Mouse (Mus musculus): ENCODE data around the gene Ctu1. TPM values are rescaled to one million over a fixed set of nuclear protein-coding genes. Genes with fewer than 3 reads are reported as not detected.

Gene Ctu1
- polyA plus RNA-seq, 1 experiment from 2014 or later = 14.3 TPM

DNA sequence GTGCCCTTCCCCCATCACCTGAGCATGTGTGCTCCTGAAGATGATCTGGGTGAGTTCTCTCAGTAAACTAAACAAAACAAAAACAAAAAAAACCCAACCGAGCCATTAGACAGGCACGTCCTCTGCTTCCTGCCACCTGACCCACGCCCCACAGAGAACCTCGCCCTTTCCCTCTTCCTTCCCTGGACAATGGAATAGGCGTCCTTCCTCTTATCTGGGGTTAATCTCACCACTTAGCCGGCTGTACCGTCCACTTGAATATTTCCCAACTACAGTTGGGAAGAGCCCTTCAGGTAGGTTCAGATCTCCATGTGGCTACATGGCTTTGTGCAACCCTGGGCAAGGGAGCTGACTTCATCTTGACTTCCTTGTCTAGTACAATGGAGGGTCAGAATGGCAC is 13.3 kb downstream of the Ctu1 start:
- H3K36me3 ChIP-seq = no peaks in the 10 kb centered on the region
- H3K4me3 ChIP-seq = no peak overlapping the region
- no peaks in the 10 kb centered on the region for H3K27me3 ChIP-seq
- ATAC-seq (ENCODE audit: insufficient number of reproducible peaks, insufficient read depth, low FRiP score, low TSS enrichment, low read depth) = no peak
- no peak overlapping the region for H3K27ac ChIP-seq
- no peaks in the 10 kb centered on the region for H3K9me3 ChIP-seq
- WGBS = 70% methylated on average over 7 of the region's 7 CpGs
- H3K4me1 ChIP-seq = no peaks in the 10 kb centered on the region
- no peak overlapping the region for H3K4me2 ChIP-seq
- no peak overlapping the region for H3K9ac ChIP-seq

DNA sequence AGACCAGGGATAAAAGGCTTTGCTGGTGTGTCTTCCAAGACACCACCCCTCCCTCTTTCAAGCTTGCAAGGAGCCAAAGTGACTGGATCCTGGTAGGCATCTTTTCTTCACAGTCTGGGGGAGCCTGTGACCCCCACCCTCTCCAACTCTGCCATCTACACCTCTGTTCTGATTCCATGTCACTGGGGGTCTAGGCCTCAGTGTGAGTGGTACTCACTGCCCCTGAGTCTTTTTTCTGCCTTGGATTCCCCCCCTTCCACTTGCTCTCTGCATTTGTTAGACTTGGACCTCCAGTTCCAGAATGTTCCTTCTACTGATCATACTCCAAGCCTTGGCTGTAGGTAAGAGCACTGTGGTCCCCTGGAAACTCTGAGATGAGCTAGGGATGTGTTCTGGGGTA is 18.3 kb downstream of the Ctu1 start, which contains the start of gene Klk14:
TSS of gene Klk14 (plus strand) at position 301 of the 400 bp plus-strand sequence.
- no peak within 1 kb of the TSS for H3K4me3 ChIP-seq
- H3K4me2 ChIP-seq = no peak within 1 kb of the TSS
- H3K4me1 ChIP-seq = no peaks in the 10 kb centered on the region
- H3K9ac ChIP-seq = no peak within 1 kb of the TSS
- no peaks in the 10 kb centered on the region for H3K9me3 ChIP-seq
- H3K27me3 ChIP-seq = no peaks in the 10 kb centered on the region
- no peak for ATAC-seq (ENCODE audit: insufficient number of reproducible peaks, insufficient read depth, low FRiP score, low TSS enrichment, low read depth)
- no peaks in the 10 kb centered on the region for H3K36me3 ChIP-seq
- no peak within 1 kb of the TSS for H3K27ac ChIP-seq

DNA sequence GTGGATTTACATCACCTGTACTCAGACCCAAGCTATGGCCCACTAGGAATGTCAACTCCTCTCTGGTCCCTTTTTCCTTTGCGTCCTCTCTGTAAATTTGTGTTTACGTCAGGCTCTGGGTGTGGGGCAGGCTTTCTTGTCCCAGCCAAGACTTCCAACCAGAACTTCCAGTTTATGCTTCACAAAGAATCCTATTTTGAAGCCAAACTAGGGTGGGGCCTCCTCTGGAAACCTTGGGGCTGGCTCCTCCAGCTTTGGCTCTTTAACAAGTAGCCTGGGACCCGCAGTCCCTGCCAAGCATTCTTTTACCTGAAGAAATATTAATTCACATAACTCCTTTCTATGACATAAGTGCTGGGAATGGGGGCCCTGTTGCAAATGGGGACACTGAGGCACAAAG is 38.2 kb downstream of the Ctu1 start:
- no peak overlapping the region for H3K4me3 ChIP-seq
- 85% methylated on average over 3 of the region's 3 CpGs for WGBS
- no peak for ATAC-seq (ENCODE audit: insufficient number of reproducible peaks, insufficient read depth, low FRiP score, low TSS enrichment, low read depth)

GRCm38 (mm10) chr7:43712267-43712666 is 40.5 kb downstream of the Ctu1 start, which contains the start of gene Klk13:
TSS of gene Klk13 (plus strand) at chr7:43712567.
- ATAC-seq (ENCODE audit: insufficient number of reproducible peaks, insufficient read depth, low FRiP score, low TSS enrichment, low read depth) = no peak
- no peaks in the 10 kb centered on the region for H3K9me3 ChIP-seq
- H3K27ac ChIP-seq = no peak within 1 kb of the TSS
- H3K4me1 ChIP-seq = peaks cover 16% of the 10 kb centered on the region
- H3K9ac ChIP-seq = no peak within 1 kb of the TSS
- WGBS = 56% methylated on average over 4 of the region's 4 CpGs
- H3K27me3 ChIP-seq = 0 out of 2 replicates have a peak, but pooled peaks cover 3% of the 10 kb centered on the region
- peak within 1 kb of the TSS; percentile 50 for H3K4me2 ChIP-seq
- peak within 1 kb of the TSS; percentile 24 for H3K4me3 ChIP-seq
- H3K36me3 ChIP-seq = no peaks in the 10 kb centered on the region

More for the DNA sequence above, 38.2 kb downstream of the Ctu1 start:
- Histone ChIP-seq H3K4me2 (no peak overlapping the region), H3K27me3 (0 out of 2 replicates have a peak, but pooled peaks cover 3% of the 10 kb centered on the region), H3K9ac (no peak overlapping the region), H3K9me3 (no peaks in the 10 kb centered on the region), H3K36me3 (no peaks in the 10 kb centered on the region), H3K4me1 (peaks cover 16% of the 10 kb centered on the region), H3K27ac (no peak overlapping the region)

GRCm38 (mm10) chr7:43712917-43713316 is 41.1 kb downstream of the Ctu1 start:
- Histone ChIP-seq H3K4me1 (peaks cover 16% of the 10 kb centered on the region), H3K9ac (no peak overlapping the region), H3K4me2 (peak overlapping the region; percentile 50), H3K9me3 (no peaks in the 10 kb centered on the region), H3K36me3 (no peaks in the 10 kb centered on the region), H3K4me3 (peak overlapping the region; percentile 24; the same call in 1 of the 2 replicates), H3K27me3 (0 out of 2 replicates have a peak, but pooled peaks cover 3% of the 10 kb centered on the region), H3K27ac (no peak overlapping the region)
- no peak for ATAC-seq (ENCODE audit: insufficient number of reproducible peaks, insufficient read depth, low FRiP score, low TSS enrichment, low read depth)
- WGBS = 5% methylated on average over 9 of the region's 9 CpGs

GRCm38 (mm10) chr7:43713741-43714351 is 42.0 kb downstream of the Ctu1 start:
- H3K36me3 ChIP-seq = no peaks in the 10 kb centered on the region
- peaks cover 16% of the 10 kb centered on the region for H3K4me1 ChIP-seq
- H3K9me3 ChIP-seq = no peaks in the 10 kb centered on the region
- no peak overlapping the region for H3K27ac ChIP-seq
- H3K9ac ChIP-seq = no peak overlapping the region
- H3K4me3 ChIP-seq = peak overlapping the region; percentile 24
- H3K4me2 ChIP-seq = peak overlapping the region; percentile 50
- 0 out of 2 replicates have a peak, but pooled peaks cover 3% of the 10 kb centered on the region for H3K27me3 ChIP-seq
- WGBS = 8% methylated on average over 19 of the region's 19 CpGs
- ATAC-seq (ENCODE audit: insufficient number of reproducible peaks, insufficient read depth, low FRiP score, low TSS enrichment, low read depth) = no peak

Other genes with a start within 250 kb of the Ctu1 start
- gene Lim2, start 244.3 kb upstream of the Ctu1 start, polyA plus RNA-seq (2015; fragmentation: Nextera tagmentation; extraction: Ambion mirVana) = not detected in 2 replicates
- gene Nkg7, start 234.9 kb upstream of the Ctu1 start, polyA plus RNA-seq (2015; fragmentation: Nextera tagmentation; extraction: Ambion mirVana) = 1.1 TPM in 2 replicates
- not detected in 2 replicates for gene Cldnd2, start 231.2 kb upstream of the Ctu1 start, polyA plus RNA-seq (2015; fragmentation: Nextera tagmentation; extraction: Ambion mirVana)
- gene Etfb, start 227.9 kb upstream of the Ctu1 start, polyA plus RNA-seq (2015; fragmentation: Nextera tagmentation; extraction: Ambion mirVana) = 255 and 265 TPM in 2 replicates
- 0.86 and 1.1 TPM in 2 replicates for gene Gm45233, start 227.9 kb upstream of the Ctu1 start, polyA plus RNA-seq (2015; fragmentation: Nextera tagmentation; extraction: Ambion mirVana)
- gene Vsig10l, start 208.9 kb upstream of the Ctu1 start, polyA plus RNA-seq (2015; fragmentation: Nextera tagmentation; extraction: Ambion mirVana) = 4.4 and 5.8 TPM in 2 replicates
- 1.6 and 1.8 TPM in 2 replicates for gene Iglon5, start 181.9 kb upstream of the Ctu1 start, polyA plus RNA-seq (2015; fragmentation: Nextera tagmentation; extraction: Ambion mirVana)
- gene 4931406B18Rik, start 166.1 kb upstream of the Ctu1 start, polyA plus RNA-seq (2015; fragmentation: Nextera tagmentation; extraction: Ambion mirVana) = not detected in 2 replicates
- gene Cd33, start 127.6 kb upstream of the Ctu1 start, polyA plus RNA-seq (2015; fragmentation: Nextera tagmentation; extraction: Ambion mirVana) = 1.8 and 2.0 TPM in 2 replicates
- 5.1 and 6.6 TPM in 2 replicates for gene Zfp658, start 109.8 kb upstream of the Ctu1 start, polyA plus RNA-seq (2015; fragmentation: Nextera tagmentation; extraction: Ambion mirVana)
- gene Zfp719, start 92.4 kb upstream of the Ctu1 start, polyA plus RNA-seq (2015; fragmentation: Nextera tagmentation; extraction: Ambion mirVana) = 13.8 and 14.3 TPM in 2 replicates
- gene Zfp819, start 64.8 kb upstream of the Ctu1 start, polyA plus RNA-seq (2015; fragmentation: Nextera tagmentation; extraction: Ambion mirVana) = not detected in 2 replicates
- 0.12 TPM in 1 of 2 replicates, not detected in the other for gene Ceacam18, start 37.3 kb upstream of the Ctu1 start, polyA plus RNA-seq (2015; fragmentation: Nextera tagmentation; extraction: Ambion mirVana)
- 0.69 and 1.3 TPM in 2 replicates for gene Siglece, start 11.9 kb upstream of the Ctu1 start, polyA plus RNA-seq (2015; fragmentation: Nextera tagmentation; extraction: Ambion mirVana)
- gene Klk14, start 18.4 kb downstream of the Ctu1 start, polyA plus RNA-seq (2015; fragmentation: Nextera tagmentation; extraction: Ambion mirVana) = not detected in 2 replicates
- gene Klk13, start 40.6 kb downstream of the Ctu1 start, polyA plus RNA-seq (2015; fragmentation: Nextera tagmentation; extraction: Ambion mirVana) = 1.6 and 2.2 TPM in 2 replicates
- gene Klk12, start 96.9 kb downstream of the Ctu1 start, polyA plus RNA-seq (2015; fragmentation: Nextera tagmentation; extraction: Ambion mirVana) = 0.25 TPM in 1 of 2 replicates, not detected in the other
- gene Klk11, start 102.6 kb downstream of the Ctu1 start, polyA plus RNA-seq (2015; fragmentation: Nextera tagmentation; extraction: Ambion mirVana) = 1.3 and 3.0 TPM in 2 replicates
- 3.0 and 3.6 TPM in 2 replicates for gene Klk10, start 109.0 kb downstream of the Ctu1 start, polyA plus RNA-seq (2015; fragmentation: Nextera tagmentation; extraction: Ambion mirVana)
- gene Klk9, start 119.9 kb downstream of the Ctu1 start, polyA plus RNA-seq (2015; fragmentation: Nextera tagmentation; extraction: Ambion mirVana) = 0.46 and 0.83 TPM in 2 replicates
- 23.9 and 25.1 TPM in 2 replicates for gene Klk8, start 125.6 kb downstream of the Ctu1 start, polyA plus RNA-seq (2015; fragmentation: Nextera tagmentation; extraction: Ambion mirVana)
- 0.35 TPM in 1 of 2 replicates, not detected in the other for gene Klk7, start 139.3 kb downstream of the Ctu1 start, polyA plus RNA-seq (2015; fragmentation: Nextera tagmentation; extraction: Ambion mirVana)
- not detected in 2 replicates for gene Klk6, start 152.5 kb downstream of the Ctu1 start, polyA plus RNA-seq (2015; fragmentation: Nextera tagmentation; extraction: Ambion mirVana)
- gene Klk5, start 170.0 kb downstream of the Ctu1 start, polyA plus RNA-seq (2015; fragmentation: Nextera tagmentation; extraction: Ambion mirVana) = 1.1 TPM in 1 of 2 replicates, not detected in the other
- gene Klk4, start 209.1 kb downstream of the Ctu1 start, polyA plus RNA-seq (2015; fragmentation: Nextera tagmentation; extraction: Ambion mirVana) = 0.44 TPM in 1 of 2 replicates, not detected in the other

Measured in embryonic facial prominence, embryonic 13.5 days (tissue).